Mouse (Mus musculus): Measurements from ENCODE around the gene Cast.

- TF ChIP-seq POLR2A (IDR thresholded peaks at IDR 0.05; ENCODE audit: borderline replicate concordance, control insufficient read depth, low read depth, low read length), result no peak
- no peak for TF ChIP-seq CTCF (IDR thresholded peaks at IDR 0.05; ENCODE audit: control insufficient read depth, insufficient read depth, low read length)
Measured at GRCm38 (mm10) chr13:74845886-74846285, 37.3 kb upstream of the Cast start.
